21 mouse cellular contexts compared by ENCODE assay signal in genomic region chr7:77138707-77139106, GRCm38 (mm10).
"Had no signal": no experiment of that assay in that cellular context is flagged by ENCODE, and none has a peak within 500 bp of the region (broad histone marks: within the 10 kb centered on the region; RNA-seq: fewer than 3 reads in every experiment).

No protein-coding gene starts in this region.

- ATAC-seq: forebrain, embryonic 13.5 days; forebrain, embryonic 14.5 days; forebrain, embryonic 15.5 days; forebrain, embryonic 16.5 days; forebrain, postnatal 0 days had no signal

- DNase-seq: cerebellum, adult 8-10 months; cerebellum, adult 9-10 months; cerebellum, adult 9-11 months; cerebellum, postnatal 10 days; cerebellum, postnatal 14 days; cerebellum, postnatal 25 days; cerebellum, postnatal 36 days; embryo, embryonic 11 days; forebrain, postnatal 0 days; gastrocnemius, adult 2 months; gastrocnemius, postnatal 10 days; gastrocnemius, postnatal 14 days; gastrocnemius, postnatal 25 days; gastrocnemius, postnatal 36 days; heart, adult 11 months; heart, adult 18-20 months; heart, adult 2 months had no signal
